Mouse (Mus musculus): ENCODE measurements around the gene Hsd17b1.

The Hsd17b1 gene

GRCm38 (mm10) chr11:101127075-101127474 lies 48.9 kb downstream of the Hsd17b1 start:
- DNase-seq (ENCODE audit: low spot score in 2 of 2): no peak

GRCm38 (mm10) chr11:101128996-101129577 lies 50.9 kb downstream of the Hsd17b1 start:
- DNase-seq (ENCODE audit: low spot score in 2 of 2): no peak
